Mouse (Mus musculus) embryo, embryonic 11.5 days (tissue): ENCODE data around the gene Rint1.
"Not testable (repeated sequence)": the region's sequence is repeated elsewhere in the genome, so short reads cannot be mapped to it uniquely, and the experiment has no call there.

Source experiments
- DNase-seq: peaks from one replicate; pipeline ENCODE4 v3.0.0-alpha.2; 2012; ENCODE audit warnings: low read depth, low spot score

The Rint1 gene

DNA sequence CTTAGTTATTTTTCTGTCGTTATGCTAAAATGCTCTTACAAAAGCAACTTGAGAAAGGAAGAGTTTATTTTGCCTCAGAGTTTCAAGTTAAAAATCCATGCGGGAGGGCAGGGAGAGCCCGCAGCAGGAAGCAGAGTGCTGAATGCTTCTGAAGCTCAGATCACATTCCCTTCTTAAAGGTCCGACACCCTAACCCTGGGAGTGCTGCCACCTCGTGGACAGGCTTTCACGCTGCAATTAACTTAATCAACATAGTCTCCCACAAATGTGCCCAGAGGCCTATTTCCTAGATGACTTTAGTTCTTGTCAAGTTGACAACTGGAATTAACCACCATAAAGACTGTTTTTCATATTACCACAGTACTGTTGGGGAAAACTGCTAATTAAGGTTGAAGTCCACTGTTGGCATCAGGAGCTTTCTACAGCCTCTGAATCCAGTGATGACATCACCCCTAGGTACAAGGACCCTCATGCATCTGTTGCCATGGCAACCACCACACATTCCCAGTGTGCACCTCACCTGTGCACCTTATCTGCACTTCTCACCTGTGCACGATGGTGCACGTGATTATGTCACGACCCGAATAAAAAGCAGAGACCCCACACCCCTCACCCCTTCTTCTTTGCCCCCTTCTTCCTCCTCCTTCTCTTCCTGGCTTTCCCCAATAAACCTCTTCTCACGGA is 39.0 kb downstream of the Rint1 start:
- peak; percentile 58 for DNase-seq

DNA sequence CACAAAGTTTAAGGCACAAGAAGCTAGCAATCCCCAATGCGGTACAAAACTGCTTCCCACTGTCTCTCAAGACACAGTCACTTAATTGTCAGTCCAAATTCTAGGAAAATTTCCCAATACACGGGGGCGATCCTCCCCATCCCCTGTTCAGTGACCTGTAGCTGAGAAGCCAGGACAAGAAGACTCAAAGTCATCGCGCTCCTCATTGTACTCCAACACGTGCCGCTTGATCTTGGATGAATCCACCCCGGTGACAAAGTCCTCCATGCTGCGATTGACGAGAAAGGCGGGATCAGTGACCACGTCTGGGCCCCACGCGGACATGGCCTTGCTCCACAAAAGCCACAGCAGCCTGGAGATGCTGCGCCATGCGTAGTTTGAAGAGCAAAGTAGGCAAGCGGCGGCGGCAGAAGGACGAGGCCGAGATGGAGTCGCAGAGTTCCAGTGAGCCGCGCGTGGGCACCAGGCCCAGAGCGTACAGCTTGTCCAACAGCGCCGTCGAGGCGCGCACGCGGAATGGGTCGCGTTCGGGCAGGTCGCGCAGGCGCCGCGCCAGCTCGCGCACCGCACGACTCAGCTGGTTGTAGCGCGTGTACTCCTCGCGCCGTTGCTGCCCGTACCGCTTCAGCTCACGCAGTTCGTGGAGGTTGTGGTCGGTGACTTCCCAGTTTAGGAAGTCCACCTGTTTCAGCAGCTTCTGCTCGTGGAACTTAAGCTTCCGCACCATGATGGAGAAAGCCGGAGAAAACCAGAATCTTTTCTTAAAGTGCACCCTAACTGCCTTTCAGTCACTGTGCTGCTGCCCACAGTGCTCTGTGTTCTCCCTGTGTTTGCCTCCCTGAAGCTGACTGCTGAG is 43.6 kb downstream of the Rint1 start:
- no peak for DNase-seq

DNA sequence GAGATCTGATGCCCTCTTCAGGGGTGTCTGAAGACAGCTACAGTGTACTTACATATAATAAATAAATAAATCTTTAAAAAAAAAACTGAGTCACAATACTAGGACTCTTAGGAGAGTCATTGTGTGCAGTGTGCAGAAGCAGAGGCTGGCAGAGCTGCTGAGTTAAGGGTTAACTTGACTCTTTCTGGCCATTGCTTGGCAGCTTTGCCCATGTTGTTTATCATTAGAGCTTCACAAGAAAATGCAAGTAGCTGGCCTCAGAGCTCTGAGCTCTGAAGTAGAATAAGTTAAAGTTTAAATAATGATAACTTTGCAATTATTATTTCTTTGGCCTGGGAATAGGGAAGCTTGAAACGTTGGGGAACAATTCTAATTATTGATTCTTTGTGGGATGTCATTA is 48.2 kb downstream of the Rint1 start:
- not testable (repeated sequence) for DNase-seq

DNA sequence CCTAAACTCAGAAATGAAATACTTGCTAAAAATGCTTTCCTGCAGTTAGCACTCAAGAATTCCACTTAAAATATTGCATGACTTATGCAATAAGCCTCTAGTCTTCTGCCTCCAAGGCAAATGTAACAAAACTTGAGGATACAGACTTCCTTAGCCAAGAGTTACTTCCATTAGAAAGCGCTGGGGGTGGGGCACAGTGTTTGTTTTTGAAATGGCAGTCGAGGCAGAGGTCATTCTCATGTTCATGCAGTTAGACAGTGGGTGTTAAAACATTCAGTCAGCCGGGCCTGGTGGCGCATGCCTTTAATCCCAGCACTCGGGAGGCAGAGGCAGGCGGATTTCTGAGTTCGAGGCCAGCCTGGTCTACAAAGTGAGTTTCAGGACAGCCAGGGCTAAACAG is 50.6 kb downstream of the Rint1 start:
- DNase-seq = no peak

DNA sequence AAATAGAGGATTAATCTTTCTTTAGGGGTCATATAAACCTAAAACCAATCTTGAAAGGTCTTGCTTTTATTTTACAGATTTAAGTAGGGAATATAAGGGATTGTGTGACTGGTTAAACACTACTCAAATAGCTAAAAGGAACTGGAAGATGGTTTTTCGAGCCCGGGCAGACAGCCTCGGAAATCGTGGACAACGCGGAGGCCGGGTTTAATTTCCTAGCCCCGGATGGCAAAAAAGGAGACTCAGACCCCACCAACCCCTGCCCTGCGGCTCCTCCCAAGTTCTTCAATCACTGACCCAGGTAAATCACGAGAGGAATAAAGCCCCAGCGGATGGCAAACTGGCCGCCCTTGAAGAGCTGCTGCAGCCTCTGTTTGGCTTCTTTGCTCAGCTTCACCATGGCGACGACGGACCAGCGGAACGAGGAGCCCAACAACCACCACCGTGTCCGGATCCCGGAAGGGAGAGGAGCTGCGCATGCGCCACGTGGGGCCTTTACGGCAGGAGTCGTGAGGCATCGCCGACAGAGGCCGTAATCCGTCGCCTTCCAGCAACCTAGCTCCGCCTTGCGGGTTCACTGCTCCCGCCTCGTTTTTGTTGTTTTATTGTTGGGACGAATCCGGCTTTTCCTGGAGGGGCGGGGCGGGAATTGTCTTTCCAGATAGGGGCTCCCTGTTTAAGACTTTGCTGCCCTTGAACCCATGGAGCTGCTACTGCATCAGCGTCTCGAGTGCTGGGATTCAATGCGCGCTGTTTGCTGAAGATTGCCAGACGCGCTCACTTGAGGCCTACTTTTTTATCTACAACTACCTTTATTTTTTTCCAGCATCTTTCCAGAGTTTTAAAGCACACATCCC is 56.4 kb downstream of the Rint1 start, which contains the start of gene Tomm7:
Tomm7 (minus strand) TSS at position 488 of the 857 bp plus-strand sequence.
- DNase-seq = peak; percentile 95

DNA sequence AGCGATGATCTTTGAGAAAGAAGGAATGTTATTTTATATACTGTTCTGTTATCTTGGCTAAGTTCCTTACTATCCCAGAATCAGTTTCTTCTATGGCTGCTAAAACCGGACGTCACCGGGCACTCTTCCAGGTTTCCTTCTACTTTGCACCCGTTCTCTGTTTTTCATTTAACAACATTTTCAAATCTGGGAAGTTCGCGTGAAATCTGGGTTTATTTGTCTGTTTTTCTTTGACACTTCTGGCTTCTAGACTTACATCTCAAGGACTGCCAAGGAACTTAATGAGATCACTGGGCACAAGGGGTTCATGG is 57.0 kb downstream of the Rint1 start:
- no peak for DNase-seq

DNA sequence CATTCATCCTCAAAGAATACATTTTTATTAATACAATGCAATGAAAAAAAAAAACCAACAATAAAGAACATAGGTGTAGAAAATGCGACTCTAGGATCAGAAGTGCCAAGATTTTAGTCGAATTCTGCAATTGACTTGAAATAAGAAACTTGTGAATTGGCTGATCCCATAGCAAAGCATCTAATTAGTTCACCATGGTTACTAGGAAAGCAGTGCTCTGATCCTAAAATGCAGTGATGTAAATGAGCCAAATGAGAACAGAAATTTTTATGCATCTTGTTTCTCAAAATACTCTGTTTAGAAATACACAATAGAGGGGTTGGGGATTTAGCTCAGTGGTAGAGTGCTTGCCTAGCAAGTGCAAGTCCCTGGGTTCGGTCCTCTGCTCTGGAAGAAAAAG is 57.6 kb downstream of the Rint1 start:
- DNase-seq = no peak

DNA sequence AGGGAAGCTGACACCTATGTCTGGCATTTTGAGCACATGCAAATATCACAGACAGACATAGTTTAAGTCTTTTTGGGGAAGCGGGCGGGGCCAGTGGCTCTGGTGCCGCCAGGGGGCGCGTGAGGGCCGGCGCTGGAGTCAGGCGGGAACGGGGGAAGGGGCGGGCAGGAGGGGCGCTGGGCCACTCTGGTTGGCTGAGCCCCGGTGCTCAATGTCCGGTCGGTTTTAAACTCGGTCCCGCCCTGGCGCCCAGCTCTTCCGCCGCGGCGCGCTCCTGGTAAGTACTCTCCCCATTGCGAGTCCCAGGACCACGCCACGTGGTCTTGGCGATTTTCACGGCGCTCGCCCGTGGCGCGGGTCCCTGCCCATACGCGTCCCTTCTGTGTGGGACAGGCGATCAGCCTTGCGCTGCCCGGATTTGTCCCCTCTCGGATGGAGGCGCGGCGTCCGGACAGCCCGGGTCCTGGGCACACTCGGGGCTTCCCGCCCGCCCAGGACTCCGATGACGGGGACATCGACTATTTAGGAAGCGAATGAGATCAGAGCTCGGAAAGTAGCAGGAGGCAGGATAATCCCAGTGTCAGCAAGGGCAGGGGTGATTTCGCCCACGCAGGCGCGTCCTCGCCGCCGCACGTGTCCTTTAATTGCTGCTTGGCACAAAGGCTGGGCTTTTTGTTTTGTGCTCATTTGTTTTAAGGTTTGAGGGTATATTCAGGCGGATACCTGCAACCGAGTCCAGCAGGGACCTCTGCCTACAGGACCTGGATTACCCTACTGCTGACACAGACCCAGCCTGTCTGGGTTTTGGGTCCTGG is 63.0 kb downstream of the Rint1 start:
- peak; percentile 78 for DNase-seq

DNA sequence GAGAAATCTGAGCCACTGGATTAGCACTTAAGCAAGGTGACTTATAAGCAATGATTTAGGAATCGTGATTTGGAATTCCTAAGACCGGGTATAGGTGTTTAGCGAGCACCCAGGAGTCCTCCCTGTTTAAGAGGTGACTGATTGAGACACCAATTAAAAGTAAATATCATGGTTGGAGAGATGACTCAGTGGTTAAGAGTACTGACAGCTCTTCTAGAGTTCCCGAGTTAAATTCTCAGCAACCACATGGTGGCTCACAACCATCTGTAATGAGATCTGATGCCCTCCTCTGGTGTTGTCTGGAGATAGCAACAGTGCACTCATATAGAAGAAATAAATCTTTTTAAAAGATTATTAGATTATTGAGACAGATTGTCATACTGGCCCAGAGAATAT is 63.6 kb downstream of the Rint1 start:
- not testable (repeated sequence) for DNase-seq

DNA sequence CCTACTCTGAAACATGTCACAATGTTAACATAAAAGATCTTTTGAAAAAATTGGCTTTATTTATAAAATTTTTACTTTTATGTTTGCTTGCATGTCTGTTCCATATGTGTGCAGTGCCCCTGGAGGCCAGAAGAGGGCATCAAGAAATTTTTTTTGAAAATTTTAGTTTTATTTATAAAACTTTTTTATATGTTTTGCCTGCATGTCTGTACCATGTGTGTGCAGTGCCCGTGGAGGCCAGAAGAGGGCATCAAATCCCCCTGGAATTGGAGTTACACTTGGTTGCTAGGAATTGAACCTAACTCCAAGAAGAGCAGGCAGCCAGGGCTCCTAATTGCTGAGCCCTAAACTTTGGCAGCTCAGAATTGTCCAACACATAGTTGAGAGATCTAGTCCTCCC is 65.4 kb downstream of the Rint1 start:
- not testable (repeated sequence) for DNase-seq

DNA sequence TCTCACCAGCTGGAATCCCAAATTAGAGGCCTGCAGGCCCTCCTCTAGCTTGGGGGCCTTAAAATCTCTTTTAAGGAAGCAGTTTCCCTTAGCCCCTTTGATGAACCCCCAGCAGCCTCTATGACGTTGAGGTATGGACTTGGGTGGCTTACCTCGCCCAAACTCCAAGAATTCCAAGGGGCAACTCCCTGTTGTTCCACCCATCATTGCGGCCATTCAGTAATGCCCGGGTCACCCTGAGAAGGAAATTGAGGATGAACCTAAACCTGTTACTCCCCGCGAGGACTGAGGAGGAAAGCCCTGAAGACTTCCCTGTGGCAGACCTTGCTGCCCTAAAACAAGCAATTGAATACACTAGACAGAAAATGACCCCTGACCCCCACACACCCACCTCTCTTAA is 68.0 kb downstream of the Rint1 start:
- no peak for DNase-seq

DNA sequence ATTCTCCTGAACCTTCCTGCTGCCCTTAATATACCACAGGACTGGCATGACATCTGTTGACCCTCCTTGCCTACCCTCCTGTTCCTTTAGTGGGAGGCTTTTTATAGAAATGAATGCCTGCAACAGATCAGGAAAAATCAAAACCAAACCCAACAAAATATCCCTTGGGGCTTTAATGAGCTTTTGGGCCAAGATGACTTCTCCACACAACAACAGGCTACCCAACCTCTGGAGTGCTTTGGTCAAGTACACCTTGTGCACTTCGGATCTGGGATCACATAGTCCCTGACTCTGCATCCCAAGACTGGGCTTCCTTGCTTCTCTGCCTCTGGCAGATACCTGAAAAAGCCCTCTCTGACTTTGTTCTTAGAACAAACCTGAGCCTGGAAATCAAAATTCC is 68.7 kb downstream of the Rint1 start:
- no peak for DNase-seq

DNA sequence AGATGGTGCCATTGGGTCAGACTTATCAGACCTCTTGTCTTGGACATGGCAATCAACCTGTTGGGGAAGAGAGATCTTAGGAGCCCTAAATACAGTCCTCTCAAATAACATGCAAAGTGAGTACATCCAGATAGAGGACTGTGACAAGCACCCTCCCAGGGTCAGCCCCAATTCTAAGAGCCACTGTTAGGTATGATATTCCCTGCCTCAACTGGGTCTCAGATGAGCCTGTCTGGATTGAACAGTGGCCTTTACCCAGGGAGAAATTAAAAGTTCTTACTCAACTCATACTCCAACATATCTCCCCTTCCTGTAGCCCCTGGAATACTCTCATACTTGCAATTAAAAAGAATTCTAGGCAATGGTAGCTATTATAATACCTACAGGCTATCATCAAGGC is 69.7 kb downstream of the Rint1 start:
- no peak for DNase-seq

DNA sequence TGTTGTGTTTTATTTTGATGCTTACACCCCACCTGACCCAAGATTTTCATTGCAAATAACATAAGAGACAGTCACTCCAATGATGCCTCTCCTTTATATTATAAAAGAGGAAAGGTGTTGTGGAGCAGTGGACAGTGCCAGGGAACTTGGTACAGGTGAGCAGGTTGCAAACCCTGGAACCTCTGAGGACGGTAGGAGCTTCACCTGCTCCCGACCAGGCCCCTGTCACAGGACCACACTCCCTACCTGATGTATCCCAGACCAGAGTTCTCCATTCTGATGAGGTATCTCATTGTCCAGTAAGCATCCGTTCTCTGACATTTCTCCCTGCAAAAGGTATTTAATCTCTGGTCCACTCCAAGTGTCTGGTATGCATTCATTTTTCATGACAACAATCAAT is 70.5 kb downstream of the Rint1 start:
- DNase-seq = no peak

DNA sequence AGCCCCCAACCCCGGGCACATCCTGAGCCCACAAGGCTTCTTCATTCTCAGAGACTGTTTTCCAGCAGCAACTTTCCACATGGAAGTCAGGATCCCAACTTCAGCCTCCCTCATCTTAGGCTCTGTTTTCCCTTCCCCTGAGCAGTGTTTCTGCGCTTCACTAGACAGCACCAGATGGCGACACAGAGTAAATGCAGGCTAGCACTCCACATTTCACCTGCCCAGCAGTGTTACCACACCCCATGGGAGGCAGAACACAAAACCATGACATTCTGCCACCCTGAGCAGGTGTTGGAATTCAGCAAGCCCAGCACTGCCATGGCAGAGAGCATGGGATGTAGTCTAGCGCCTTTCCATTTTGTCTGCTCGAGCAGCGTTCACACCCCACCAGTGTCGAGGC is 71.1 kb downstream of the Rint1 start:
- no peak for DNase-seq

DNA sequence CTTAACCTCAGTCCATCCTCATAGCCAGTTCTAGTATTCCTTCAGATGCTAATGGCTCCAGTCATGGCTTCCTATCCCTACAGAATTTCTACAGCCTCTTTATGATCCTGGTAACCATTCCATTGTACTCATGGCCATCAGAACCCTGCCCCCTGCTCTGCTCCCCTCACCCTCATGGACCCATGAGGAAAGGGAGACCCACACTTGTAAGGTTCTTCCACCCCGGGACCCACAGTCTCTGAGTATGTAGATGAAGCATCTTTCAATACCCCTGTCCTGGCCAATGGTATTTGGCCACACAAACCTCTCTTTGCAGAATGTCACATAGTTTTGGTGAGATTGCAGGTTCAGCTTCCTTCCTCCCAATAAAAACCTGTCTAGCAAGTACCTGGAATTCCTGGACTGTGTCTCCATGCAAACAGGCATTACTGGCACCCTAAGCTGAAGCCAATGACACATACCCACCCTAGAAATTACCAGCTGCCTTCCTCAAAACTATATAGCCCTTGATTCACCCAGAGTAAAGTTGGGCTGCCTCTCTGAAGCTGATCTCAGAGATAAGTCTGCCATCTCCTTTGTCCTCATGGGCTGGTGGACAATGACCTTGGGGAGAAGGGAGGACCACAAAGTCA is 71.7 kb downstream of the Rint1 start:
- DNase-seq = no peak

DNA sequence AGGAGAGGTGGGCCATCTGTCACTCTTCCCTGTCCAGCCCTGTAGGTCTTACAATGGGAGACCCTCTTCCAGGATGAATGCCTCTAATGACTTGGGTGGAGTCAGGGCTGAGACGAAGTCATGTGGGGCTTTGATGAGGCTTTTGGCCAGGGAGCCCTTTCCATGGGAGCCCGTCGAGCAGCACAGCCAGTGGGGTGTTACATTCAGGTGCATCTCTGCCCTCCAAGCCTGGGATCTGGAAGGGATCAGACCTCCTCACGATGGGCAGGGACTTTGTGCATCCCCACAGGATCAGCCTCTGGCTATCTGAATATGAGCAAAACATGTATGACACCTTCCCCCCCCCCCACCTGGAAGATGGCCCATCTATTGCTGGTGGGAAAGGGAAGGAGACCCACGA is 72.4 kb downstream of the Rint1 start:
- no peak for DNase-seq

DNA sequence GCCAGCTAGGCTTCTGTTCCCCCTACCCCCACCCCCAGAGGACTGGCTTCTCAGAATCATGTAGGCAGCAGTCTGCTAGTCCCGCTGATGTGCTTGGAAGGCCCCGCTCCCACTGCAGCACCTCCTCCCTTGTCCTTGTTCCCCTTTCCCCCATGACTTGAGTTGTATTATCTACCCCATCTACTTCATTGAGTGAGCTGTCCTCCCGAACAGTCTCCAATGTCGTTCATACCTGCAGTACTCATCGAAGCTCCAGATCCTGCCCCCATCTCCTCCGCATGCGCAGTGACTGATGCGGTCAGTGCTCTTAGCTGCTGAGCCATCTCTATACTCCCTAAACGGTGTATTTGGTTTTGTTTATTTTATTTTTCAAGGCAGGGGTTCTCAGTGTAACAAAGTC is 74.2 kb downstream of the Rint1 start:
- DNase-seq = no peak

DNA sequence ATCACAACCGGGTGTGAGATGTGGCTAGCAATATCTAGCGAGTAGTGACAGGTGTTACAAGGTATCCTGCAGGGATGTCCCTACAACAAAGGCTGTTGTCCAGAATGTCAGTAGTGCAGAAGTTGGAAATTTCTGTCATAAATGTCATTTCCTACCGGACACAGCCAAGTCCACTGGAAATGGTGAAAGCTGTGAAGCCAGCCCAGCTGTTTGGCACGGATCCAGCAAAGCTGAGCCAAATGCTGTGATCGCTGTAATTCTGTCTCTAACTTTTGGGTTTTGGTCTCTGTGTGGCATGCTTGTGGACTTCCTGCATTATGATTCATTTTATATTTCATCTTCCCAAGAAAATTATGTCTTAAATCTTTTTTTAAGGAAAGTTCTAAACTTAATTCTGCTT is 74.8 kb downstream of the Rint1 start:
- DNase-seq = no peak

DNA sequence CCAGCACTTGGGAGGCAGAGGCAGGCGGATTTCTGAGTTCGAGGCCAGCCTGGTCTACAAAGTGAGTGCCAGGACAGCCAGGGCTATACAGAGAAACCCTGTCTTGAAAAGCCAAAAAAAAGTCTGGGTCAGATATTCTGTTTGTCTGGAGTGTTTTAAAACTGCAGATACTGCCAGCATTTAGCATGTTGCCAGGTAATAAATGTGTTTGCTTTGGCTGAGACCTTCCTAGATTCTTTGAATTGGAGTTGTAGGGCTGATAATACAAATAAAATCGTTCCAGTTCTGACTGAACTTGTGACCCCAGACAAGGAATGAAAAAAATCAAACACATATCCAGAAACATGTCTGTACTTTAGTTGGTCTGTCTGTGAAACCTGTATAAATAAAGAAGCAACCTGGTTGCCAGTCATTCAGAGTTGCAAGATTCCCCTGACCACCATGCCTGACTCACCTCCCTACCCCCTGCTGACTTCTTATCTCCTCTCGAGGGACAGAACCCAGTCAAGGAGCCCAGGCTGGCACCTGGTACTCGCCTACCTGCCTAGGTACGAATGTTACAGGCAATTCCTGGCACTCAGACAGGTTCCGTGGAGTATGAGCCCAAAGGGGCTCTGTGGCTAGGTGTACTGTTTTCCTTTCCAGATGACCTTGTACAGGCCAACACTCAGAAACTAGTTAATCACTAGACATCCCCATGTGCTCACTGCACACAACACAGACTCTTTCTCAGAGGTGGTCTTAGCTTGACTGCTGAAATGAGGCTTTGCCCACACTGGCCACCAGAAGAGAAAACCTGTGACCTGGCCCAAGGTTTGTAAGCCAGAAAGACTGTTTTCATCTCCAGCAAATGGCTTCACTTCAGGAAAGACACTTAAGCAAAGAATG is 75.9 kb downstream of the Rint1 start:
- DNase-seq = no peak
